Mouse (Mus musculus): ENCODE data around the gene Plcb2. TPM values are rescaled to one million over a fixed set of nuclear protein-coding genes. Genes with fewer than 3 reads are reported as not detected.
A peak's percentile ranks its signal among the peaks of the same experiment; 100 is the strongest.

The Plcb2 gene
- polyA plus RNA-seq, 1 experiment from 2014 or later: 0.17 TPM

DNA sequence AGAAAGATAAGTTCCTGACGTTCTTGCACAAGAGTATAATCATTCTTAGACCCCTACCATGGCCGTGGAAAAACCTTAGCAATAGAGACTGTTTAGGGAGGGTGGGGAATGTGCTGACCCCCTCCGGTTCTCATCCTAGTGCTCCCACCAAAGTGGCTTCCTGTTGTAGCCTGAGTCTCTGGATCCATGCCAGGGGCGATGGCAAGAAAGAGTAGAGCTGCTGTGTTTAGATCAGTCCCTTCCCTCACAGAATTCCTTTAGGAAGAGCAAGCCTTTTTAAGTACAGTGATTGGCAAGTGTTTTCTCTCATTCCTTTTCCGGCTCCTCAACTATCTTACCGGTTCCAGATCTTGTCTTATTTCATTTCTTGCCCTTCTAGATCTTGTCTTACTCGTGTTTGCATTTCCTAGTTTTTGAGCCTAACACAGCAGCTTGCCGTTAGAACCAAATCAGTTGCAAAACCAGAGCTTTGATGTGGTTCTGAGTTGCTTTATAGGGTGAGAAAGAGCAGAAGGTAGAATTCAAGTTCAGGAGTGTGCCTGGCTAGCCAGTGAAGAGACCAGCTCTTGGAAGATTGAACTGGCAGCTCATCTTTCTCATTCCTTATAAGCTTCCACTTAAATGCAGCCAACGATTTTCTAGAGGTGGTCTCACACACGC lies 19.2 kb upstream of the Plcb2 start:
- 34% methylated on average over 10 of the region's 10 CpGs for WGBS
- no peak overlapping the region for H3K27ac ChIP-seq

DNA sequence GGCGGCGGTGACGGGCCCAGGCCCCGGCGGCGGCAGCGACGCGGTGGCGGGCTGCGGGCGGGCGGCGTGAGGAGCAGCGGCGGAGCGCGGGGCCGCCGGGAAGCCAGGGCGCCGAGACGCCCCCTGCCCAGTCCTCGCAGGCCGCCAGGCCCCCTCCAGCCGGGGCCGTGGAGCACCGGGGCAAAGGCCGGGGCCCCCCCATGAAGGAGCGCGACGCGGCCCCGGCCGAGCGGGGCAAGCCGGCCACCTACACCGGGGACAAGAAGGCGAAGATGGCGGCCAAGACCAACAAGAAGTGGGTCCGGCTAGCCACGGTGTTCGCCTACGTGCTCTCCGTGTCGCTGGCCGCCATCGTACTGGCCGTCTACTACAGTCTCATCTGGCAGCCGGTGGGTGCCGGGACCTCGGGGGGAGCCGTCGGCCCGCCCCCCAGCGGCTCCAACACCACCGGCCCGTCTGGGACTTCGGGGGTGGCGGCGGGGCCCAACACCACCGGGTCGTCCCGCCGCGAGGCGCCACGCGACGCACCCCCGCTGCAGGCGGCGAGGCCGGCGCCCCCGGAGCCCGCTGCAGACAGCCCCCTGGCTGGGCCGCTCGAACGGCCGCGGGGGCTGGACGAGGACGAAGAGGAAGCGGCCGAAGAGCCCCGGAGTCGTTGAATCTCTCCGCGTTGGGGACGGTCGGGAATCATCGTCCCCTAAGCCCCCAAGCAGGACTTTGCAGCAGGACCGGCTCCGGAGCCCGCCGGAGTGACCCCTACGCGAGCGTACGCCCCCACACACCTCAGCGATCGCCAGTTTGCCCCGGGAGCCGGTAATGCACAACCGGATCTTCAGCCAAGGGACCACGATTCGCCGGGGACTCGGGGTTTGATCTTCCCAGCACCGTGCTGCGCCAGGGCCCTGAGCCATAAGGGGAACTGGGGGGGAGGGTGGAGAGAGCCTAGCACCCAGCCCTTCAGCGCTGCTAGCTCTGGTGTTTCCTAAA lies 18.0 kb upstream of the Plcb2 start:
- Histone ChIP-seq H3K36me3 (ENCODE audit: poor library complexity, severe bottlenecking) (no peaks in the 10 kb centered on the region), H3K9ac (peak overlapping the region; percentile 96), H3K4me3 (peak overlapping the region; percentile 96), H3K9me3 (replicated peaks) (no peaks in the 10 kb centered on the region), H3K27ac (peak overlapping the region; percentile 25; the same call in 1 of the 2 replicates), H3K4me1 (peaks cover 56% of the 10 kb centered on the region), H3K4me2 (peak overlapping the region; percentile 97), H3K27me3 (peaks cover 28% of the 10 kb centered on the region)
- WGBS: under 1% methylated on average over 88 of the region's 113 CpGs
- ATAC-seq: peak; percentile 46

More for the DNA sequence above, 19.2 kb upstream of the Plcb2 start:
- peaks cover 21% of the 10 kb centered on the region for H3K27me3 ChIP-seq
- peak overlapping the region; percentile 96; the same call in 1 of the 2 replicates for H3K9ac ChIP-seq
- H3K4me1 ChIP-seq: peaks cover 64% of the 10 kb centered on the region
- no peak for ATAC-seq
- H3K4me3 ChIP-seq: peak overlapping the region; percentile 96
- H3K4me2 ChIP-seq: peak overlapping the region; percentile 97
- H3K9me3 ChIP-seq (replicated peaks): no peaks in the 10 kb centered on the region
- no peaks in the 10 kb centered on the region; the same call in 1 of the 2 replicates for H3K36me3 ChIP-seq (ENCODE audit: poor library complexity, severe bottlenecking)

GRCm38 (mm10) chr2:118745232-118745884 lies 17.1 kb upstream of the Plcb2 start, which contains the start of gene Inafm2:
Inafm2 (plus strand) TSS chr2:118745758.
- peak within 1 kb of the TSS; percentile 25; the same call in 1 of the 2 replicates for H3K27ac ChIP-seq
- H3K36me3 ChIP-seq (ENCODE audit: poor library complexity, severe bottlenecking): no peaks in the 10 kb centered on the region
- peaks cover 50% of the 10 kb centered on the region for H3K4me1 ChIP-seq
- H3K27me3 ChIP-seq: peaks cover 29% of the 10 kb centered on the region
- ATAC-seq: peak; percentile 94
- under 1% methylated on average over 48 of the region's 57 CpGs for WGBS
- H3K9ac ChIP-seq: peak within 1 kb of the TSS; percentile 96
- H3K4me3 ChIP-seq: peak within 1 kb of the TSS; percentile 96
- no peaks in the 10 kb centered on the region for H3K9me3 ChIP-seq (replicated peaks)
- H3K4me2 ChIP-seq: peak within 1 kb of the TSS; percentile 97

- H3K4me2 ChIP-seq: peak overlapping the region; percentile 97
- 8% methylated on average over 7 of the region's 7 CpGs for WGBS
- peak overlapping the region; percentile 96; the same call in 1 of the 2 replicates for H3K9ac ChIP-seq
Observed at GRCm38 (mm10) chr2:118744621-118745020, 16.4 kb upstream of the Plcb2 start.

GRCm38 (mm10) chr2:118743261-118743943 lies 15.2 kb upstream of the Plcb2 start:
- Histone ChIP-seq H3K27me3 (peaks cover 31% of the 10 kb centered on the region), H3K9ac (no peak overlapping the region), H3K4me1 (peaks cover 31% of the 10 kb centered on the region), H3K36me3 (ENCODE audit: poor library complexity, severe bottlenecking) (no peaks in the 10 kb centered on the region), H3K4me3 (no peak overlapping the region), H3K27ac (no peak overlapping the region), H3K9me3 (replicated peaks) (no peaks in the 10 kb centered on the region), H3K4me2 (no peak overlapping the region)
- WGBS: 19% methylated on average over 8 of the region's 8 CpGs
- ATAC-seq: no peak

More at GRCm38 (mm10) chr2:118744621-118745020, 16.4 kb upstream of the Plcb2 start:
- Histone ChIP-seq H3K36me3 (ENCODE audit: poor library complexity, severe bottlenecking) (no peaks in the 10 kb centered on the region), H3K27me3 (peaks cover 31% of the 10 kb centered on the region), H3K4me3 (peak overlapping the region; percentile 96; the same call in 1 of the 2 replicates), H3K27ac (no peak overlapping the region), H3K9me3 (replicated peaks) (no peaks in the 10 kb centered on the region), H3K4me1 (peaks cover 43% of the 10 kb centered on the region)
- no peak for ATAC-seq

GRCm38 (mm10) chr2:118741183-118741582 lies 12.9 kb upstream of the Plcb2 start:
- Histone ChIP-seq H3K27ac (no peak overlapping the region), H3K4me2 (no peak overlapping the region), H3K27me3 (peaks cover 31% of the 10 kb centered on the region), H3K9me3 (replicated peaks) (no peaks in the 10 kb centered on the region), H3K4me3 (no peak overlapping the region), H3K9ac (no peak overlapping the region), H3K36me3 (ENCODE audit: poor library complexity, severe bottlenecking) (no peaks in the 10 kb centered on the region), H3K4me1 (peaks cover 10% of the 10 kb centered on the region)
- no peak for ATAC-seq
- WGBS: 79% methylated on average over 9 of the region's 9 CpGs

GRCm38 (mm10) chr2:118740341-118740740 lies 12.1 kb upstream of the Plcb2 start:
- 73% methylated on average over 3 of the region's 3 CpGs for WGBS
- no peak overlapping the region for H3K4me2 ChIP-seq
- ATAC-seq: no peak
- no peak overlapping the region for H3K4me3 ChIP-seq
- no peak overlapping the region for H3K27ac ChIP-seq
- no peaks in the 10 kb centered on the region for H3K9me3 ChIP-seq (replicated peaks)
- H3K36me3 ChIP-seq (ENCODE audit: poor library complexity, severe bottlenecking): no peaks in the 10 kb centered on the region
- peaks cover 10% of the 10 kb centered on the region for H3K4me1 ChIP-seq
- H3K27me3 ChIP-seq: peaks cover 31% of the 10 kb centered on the region
- H3K9ac ChIP-seq: no peak overlapping the region

DNA sequence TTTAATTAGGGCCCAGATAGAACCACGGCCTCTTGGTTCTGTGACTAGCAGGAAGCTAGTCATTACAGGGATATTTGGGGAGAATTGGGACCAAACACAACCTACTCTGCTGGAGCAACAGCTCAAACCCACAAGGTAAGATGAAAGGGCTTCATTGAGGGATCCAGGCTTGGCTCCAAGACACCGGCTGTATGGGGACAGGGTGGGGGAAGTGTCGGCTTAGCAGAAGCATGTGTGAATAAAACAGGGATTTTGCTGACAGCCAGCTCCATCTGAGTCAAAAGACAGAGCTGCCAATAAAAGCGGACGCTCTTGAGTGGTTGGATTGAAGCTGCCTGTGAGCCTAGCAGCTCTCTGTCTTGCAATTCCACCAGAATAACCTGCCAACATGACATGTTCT lies 5.1 kb upstream of the Plcb2 start:
- H3K9ac ChIP-seq: no peak overlapping the region
- ATAC-seq: peak; percentile 69; the same call in 1 of the 2 replicates
- H3K9me3 ChIP-seq (replicated peaks): no peaks in the 10 kb centered on the region
- H3K36me3 ChIP-seq (ENCODE audit: poor library complexity, severe bottlenecking): no peaks in the 10 kb centered on the region
- 39% methylated on average over 5 of the region's 5 CpGs for WGBS
- no peak overlapping the region for H3K4me3 ChIP-seq
- no peak overlapping the region for H3K4me2 ChIP-seq
- peaks cover 11% of the 10 kb centered on the region for H3K4me1 ChIP-seq
- peaks cover 22% of the 10 kb centered on the region for H3K27me3 ChIP-seq
- no peak overlapping the region for H3K27ac ChIP-seq

DNA sequence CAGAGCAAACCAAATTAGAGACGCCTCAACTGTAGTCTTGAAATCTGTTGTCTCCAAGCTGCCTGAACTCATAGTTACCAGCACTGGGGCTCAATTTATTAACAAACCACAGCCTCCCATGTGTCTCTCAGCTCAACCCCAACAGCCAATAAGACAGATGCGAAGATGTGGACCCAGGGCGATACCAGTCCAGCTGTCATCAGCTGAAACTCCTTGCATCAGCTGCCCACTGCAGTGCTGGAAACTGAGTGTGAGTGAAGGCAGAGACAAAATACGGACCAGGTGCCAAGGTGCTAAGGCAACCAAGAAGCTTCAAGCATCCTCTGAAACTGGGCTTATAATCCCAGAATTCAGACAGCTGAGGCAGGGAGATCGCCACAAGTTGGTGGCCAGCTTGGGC lies 3.7 kb upstream of the Plcb2 start:
- peaks cover 11% of the 10 kb centered on the region for H3K4me1 ChIP-seq
- H3K9ac ChIP-seq: no peak overlapping the region
- peaks cover 33% of the 10 kb centered on the region for H3K27me3 ChIP-seq
- 84% methylated on average over 5 of the region's 5 CpGs for WGBS
- no peaks in the 10 kb centered on the region for H3K9me3 ChIP-seq (replicated peaks)
- no peak overlapping the region for H3K4me3 ChIP-seq
- no peaks in the 10 kb centered on the region for H3K36me3 ChIP-seq (ENCODE audit: poor library complexity, severe bottlenecking)
- no peak overlapping the region for H3K4me2 ChIP-seq
- no peak for ATAC-seq
- H3K27ac ChIP-seq: no peak overlapping the region

- H3K4me2 ChIP-seq: no peak overlapping the region
- H3K4me3 ChIP-seq: no peak overlapping the region
- no peaks in the 10 kb centered on the region for H3K36me3 ChIP-seq (ENCODE audit: poor library complexity, severe bottlenecking)
- no peak overlapping the region for H3K27ac ChIP-seq
- peaks cover 38% of the 10 kb centered on the region for H3K27me3 ChIP-seq
- WGBS: 8% methylated on average over 3 of the region's 3 CpGs
- peaks cover 11% of the 10 kb centered on the region for H3K4me1 ChIP-seq
- no peaks in the 10 kb centered on the region for H3K9me3 ChIP-seq (replicated peaks)
- no peak overlapping the region for H3K9ac ChIP-seq
- ATAC-seq: peak; percentile 33; the same call in 1 of the 2 replicates
Observed at GRCm38 (mm10) chr2:118730622-118730915, 2.3 kb upstream of the Plcb2 start.

- Histone ChIP-seq H3K27ac (no peak overlapping the region), H3K4me2 (no peak overlapping the region), H3K9me3 (replicated peaks) (no peaks in the 10 kb centered on the region), H3K9ac (no peak overlapping the region), H3K36me3 (ENCODE audit: poor library complexity, severe bottlenecking) (no peaks in the 10 kb centered on the region), H3K4me1 (peaks cover 11% of the 10 kb centered on the region), H3K4me3 (no peak overlapping the region), H3K27me3 (peaks cover 38% of the 10 kb centered on the region)
- no peak for ATAC-seq
- 24% methylated on average over 8 of the region's 8 CpGs for WGBS
Observed at GRCm38 (mm10) chr2:118729816-118730621, 1.8 kb upstream of the Plcb2 start.

Data from forebrain, embryonic 13.5 days (tissue).